Mouse (Mus musculus) testis, adult 10 weeks (tissue): ENCODE results near the gene Elovl5. TPM values are rescaled to one million over a fixed set of nuclear protein-coding genes. Genes with fewer than 3 reads are reported as not detected.

Experiments
- polyA plus RNA-seq: library from polyadenylated mRNA; stranded (reverse); fragments of 350-450 nt; fragmentation: Illumina TruSeq; extraction: RNeasy Lipid Tissue Mini Kit (QIAGEN cat#74804); gene quantifications from one replicate; pipeline ENCODE4 v1.2.3, GENCODE M21; 2014; ENCODE audit warnings: low read depth, low replicate concordance

The Elovl5 gene
- 99.5 TPM for polyA plus RNA-seq

GRCm38 (mm10) chr9:77917074-77917621 is at the start of gene Elovl5:
Elovl5 (plus strand) TSS chr9:77917364.

Other genes with a start within 250 kb of the Elovl5 start
- 34.8 TPM for gene Gclc, start 162.8 kb upstream of the Elovl5 start, polyA plus RNA-seq
- gene Gcm1, start 134.6 kb downstream of the Elovl5 start, polyA plus RNA-seq: not detected
- gene Fbxo9, start 191.7 kb downstream of the Elovl5 start, polyA plus RNA-seq: 27.8 TPM
- gene Ick, start 191.8 kb downstream of the Elovl5 start, polyA plus RNA-seq: 19.0 TPM